Mouse (Mus musculus): Measurements from ENCODE around the gene Eif2ak4.

The Eif2ak4 gene

DNA sequence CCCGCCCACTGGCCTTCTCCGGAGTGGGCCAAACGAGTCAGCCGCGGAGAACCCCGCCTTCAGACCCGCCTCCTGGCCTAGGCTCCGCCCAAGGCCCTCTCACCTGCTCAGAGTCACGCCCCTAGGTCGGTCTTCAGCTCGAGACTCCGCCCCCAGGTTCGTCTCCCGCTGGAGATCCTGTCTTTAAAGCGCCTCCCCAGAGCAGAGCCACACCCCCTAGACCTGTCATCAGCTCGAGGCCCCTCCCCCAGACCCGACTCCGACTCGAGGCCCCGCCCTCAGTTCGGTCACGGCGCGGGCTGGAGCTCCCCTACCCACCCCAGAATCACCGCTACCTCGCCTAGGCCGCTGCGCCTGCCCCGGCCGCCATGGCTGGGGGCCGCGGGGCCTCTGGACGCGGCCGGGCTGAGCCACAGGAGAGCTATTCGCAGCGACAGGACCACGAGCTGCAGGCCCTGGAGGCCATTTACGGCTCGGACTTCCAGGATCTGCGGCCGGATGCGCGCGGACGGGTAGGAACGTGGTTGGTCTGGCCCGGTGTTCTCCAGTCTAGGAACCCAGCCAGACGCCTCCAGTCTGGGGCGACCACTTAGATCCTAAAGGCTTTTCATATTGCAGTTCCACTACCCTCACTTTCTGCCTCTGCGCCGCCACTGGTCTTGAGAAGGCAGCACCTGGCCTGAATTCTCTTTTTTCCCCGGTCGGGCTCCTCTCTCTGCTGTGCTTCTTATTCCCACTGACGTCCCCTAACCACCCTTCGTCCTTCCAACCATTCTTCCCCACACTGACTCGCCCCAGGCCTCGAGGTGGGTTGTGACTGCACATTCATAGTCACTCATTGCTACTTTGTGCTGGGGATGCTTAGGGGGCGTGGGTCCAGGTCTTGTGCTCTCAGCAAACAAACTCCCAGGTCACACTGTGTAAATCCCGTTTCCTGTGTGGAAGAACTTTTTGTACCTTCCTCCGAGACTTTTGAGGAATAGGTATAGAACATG, at the start of gene Eif2ak4:
Eif2ak4 (plus strand) TSS at position 278 of the 995 bp plus-strand sequence.
- peak; percentile 99 for DNase-seq (ENCODE audit: low read depth, low spot score)

- no peak for DNase-seq (ENCODE audit: low read depth, low spot score)
These were observed 47.1 kb upstream of the Eif2ak4 start for GRCm38 (mm10) chr2:118341295-118341694.

- DNase-seq (ENCODE audit: low read depth, low spot score): peak; percentile 29
These were observed 44.5 kb upstream of the Eif2ak4 start for GRCm38 (mm10) chr2:118343897-118344296.

GRCm38 (mm10) chr2:118345535-118345934, 42.9 kb upstream of the Eif2ak4 start:
- DNase-seq (ENCODE audit: low read depth, low spot score): no peak

DNA sequence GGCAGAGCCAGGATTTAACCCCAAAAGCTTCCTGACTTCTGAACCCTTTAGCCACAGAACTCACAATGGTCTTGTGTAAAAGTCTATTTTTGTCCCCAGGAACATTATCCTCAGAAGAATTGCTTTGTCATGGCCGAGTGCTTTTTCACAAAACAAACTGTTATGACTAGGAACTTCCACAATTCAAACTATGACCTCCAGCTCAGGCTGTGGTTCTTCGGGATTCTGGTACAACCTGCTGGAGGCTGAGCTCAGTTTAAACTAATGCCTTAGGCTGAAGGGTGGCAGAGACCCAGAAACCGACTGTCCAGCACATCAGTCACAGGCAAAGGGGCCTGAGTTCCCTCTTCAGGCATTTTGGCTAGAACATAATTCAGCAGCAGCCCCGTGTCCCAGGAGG, 34.9 kb upstream of the Eif2ak4 start:
- no peak for DNase-seq (ENCODE audit: low read depth, low spot score)

GRCm38 (mm10) chr2:118353916-118354403, 34.5 kb upstream of the Eif2ak4 start:
- no peak for DNase-seq (ENCODE audit: low read depth, low spot score)

GRCm38 (mm10) chr2:118355138-118355719, 33.2 kb upstream of the Eif2ak4 start:
- DNase-seq (ENCODE audit: low read depth, low spot score): no peak

DNA sequence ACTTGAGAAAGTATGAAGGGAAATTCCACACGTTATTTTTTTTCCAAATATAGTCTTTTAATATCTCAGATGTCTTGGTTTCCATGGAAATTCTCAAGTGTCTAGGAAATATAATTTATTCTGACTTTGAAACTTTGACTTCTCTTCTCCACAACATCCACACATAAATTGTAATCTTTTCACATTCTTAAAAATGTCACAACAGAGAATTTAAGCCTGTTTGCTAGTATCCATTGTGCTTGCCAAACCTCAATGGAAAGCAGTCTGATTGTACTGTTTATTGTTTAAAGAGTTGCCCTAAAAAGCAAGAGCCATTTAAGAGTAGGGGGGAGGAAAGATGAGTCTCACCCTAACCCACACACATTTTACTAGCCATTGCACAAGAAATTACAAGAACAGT, 16.6 kb upstream of the Eif2ak4 start:
- no peak for DNase-seq (ENCODE audit: low read depth, low spot score)

GRCm38 (mm10) chr2:118372561-118372900, 15.9 kb upstream of the Eif2ak4 start:
- no peak for DNase-seq (ENCODE audit: low read depth, low spot score)

- DNase-seq (ENCODE audit: low read depth, low spot score): peak; percentile 27
These were observed 15.4 kb upstream of the Eif2ak4 start, which contains the start of gene Gpr176 for GRCm38 (mm10) chr2:118372901-118373571. Gene Gpr176 (minus strand): TSS chr2:118373419.

DNA sequence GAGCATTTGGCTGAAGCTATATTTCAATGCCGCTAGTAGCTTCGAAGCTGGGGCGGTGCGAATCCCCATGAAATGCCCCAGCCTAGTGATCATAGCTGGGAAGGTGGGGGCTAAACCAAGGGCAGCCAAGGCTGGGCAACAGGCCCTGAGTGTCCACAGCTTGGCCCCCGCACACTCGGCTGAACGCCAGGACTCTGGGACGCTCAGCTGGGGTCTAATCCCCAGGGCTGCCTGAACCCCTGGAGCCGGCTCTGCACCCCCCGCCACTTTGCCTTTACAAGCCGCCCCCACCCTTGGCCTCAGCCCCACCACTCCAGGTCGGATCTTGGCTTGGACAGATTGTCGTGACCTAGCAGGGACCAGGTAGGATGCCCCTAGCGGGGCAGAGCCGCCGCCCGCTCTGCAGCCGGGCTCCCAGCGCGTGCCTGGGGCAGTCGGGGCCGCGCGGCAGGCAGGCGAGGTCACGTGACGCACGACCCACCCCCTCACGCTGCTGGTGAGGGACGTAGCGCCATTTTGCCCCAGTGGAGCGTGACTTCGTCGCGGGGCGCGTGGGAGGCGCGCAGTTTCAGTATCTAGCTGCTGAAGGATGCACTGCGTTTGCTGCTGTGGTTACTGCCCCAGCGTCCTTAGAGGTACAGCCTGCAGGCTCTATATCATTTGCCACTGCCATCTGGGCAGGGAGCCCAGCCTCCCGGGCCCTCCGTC, 14.7 kb upstream of the Eif2ak4 start:
- peak; percentile 82 for DNase-seq (ENCODE audit: low read depth, low spot score)

DNA sequence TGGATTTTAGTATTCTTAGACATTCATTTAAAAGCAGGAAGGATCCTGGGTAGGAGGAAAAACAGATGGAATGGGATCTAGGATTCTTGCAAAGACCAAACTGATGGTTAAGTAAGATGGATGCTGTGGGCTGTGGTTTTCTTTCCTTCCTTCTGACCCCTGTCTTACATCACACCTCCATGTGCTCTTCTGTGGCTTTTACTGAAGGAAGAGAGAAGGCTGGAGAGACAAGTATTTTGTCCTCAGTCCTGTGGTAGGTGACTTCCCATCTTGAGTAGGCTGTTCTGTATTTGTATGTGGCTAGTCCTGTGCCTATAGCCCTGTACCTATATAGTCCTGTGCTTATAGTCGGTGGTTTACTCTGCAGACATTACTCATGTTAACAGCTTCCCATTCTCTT, 12.9 kb upstream of the Eif2ak4 start:
- DNase-seq (ENCODE audit: low read depth, low spot score): no peak

DNA sequence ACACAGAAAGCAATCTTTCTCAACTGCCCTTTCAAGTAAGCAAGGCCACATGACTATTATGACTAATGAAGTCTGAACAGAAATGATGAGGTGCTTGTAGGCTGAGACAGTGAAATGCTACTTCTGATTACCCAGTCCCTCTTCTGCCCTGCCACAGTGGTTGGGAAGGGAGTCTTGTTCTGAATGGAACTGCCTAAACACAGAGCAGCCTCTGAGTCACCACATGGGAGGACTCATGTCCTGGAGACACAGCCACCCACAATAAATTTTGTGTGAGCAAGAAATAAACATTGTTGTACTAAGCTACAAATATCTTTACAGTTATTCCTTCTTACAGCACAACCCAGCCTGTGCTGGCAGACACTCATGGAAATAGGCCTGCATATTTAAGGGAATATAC, 12.5 kb upstream of the Eif2ak4 start:
- DNase-seq (ENCODE audit: low read depth, low spot score): no peak

DNA sequence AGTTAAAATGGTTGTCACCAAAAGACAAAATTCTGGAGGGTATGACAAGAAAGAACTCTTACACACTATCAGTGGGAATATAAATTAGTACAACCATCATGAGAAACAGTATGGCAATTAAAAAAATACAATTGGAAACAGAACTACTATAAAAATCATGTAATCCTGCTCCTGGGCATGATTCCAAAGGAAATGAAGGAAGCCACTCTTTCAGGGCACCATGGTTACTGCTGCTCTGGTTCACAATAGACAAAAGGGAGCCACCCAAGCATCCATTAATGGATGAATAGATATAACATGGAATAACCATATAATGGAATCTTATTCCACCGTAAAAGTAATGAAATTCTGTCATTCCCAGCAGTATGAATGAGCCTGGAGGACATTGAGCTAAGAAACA, 8.7 kb upstream of the Eif2ak4 start:
- no peak for DNase-seq (ENCODE audit: low read depth, low spot score)

- DNase-seq (ENCODE audit: low read depth, low spot score): peak; percentile 53
These were observed 5.0 kb upstream of the Eif2ak4 start for GRCm38 (mm10) chr2:118383387-118383786.

- no peak for DNase-seq (ENCODE audit: low read depth, low spot score)
These were observed 1.2 kb downstream of the Eif2ak4 start for GRCm38 (mm10) chr2:118389569-118389968.

- no peak for DNase-seq (ENCODE audit: low read depth, low spot score)
These were observed 1.7 kb downstream of the Eif2ak4 start for GRCm38 (mm10) chr2:118390072-118390471.

- no peak for DNase-seq (ENCODE audit: low read depth, low spot score)
These were observed 2.8 kb downstream of the Eif2ak4 start for GRCm38 (mm10) chr2:118391201-118391600.

DNA sequence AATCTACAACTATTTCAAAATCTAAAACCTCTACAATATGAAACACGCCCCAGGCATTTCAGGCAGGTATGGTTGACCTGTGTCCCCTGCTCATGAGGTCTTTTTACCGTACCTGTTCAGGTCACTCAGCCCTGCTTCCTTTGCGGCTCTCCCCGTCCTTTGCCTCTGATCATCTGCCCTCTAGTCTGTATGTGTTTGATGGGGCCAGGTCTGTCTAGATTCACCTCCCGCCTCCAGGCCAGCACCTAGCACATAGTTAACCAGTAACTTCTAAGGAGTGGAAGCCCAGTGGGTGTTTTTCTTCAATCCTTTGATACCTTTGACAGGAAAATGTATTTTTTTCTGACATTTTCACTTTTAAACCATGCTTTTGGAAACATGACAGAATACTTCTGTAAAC, 11.3 kb downstream of the Eif2ak4 start:
- no peak for DNase-seq (ENCODE audit: low read depth, low spot score)

DNA sequence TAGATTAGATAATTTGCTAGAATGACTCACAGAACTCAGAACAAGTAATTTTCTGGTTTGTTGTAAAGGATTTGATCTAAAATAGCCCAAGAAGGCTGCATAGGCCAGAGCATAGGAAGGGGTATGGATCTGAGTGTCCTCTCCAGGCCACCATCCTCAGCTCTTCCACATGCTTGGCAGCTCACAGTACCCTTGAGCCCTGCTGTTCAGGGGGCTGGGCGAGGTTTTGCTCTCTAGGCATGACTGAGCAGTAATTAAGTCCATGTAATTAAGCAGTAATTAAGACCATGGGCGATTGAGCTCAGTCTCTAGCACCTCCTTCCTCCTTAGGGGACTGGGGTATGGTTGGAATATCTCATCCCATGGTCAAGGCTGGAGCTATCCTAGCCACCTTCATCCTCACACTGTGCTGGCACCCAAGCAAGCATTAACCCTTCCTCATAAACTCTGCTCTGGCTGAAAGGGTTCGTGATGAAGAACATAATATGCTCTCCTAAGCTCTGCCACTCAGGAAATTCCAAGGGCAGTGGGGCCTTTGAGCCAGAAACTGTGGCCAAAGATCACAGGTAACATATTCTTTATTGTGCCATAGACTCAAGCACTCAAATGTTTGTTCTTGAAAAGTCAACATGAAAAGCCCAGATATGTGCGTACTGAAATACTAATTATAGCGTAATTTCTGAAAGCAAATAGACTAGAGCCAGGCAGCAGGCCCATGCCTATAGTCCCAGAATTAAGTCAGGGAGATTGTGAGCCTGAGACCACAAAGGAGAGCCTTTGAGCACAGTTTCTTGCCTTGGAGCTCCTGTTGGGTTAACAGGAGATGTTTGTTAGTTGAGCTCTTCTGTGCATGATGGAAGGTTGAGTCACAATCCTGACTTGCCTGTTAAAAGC, 13.7 kb downstream of the Eif2ak4 start:
- no peak for DNase-seq (ENCODE audit: low read depth, low spot score)

DNA sequence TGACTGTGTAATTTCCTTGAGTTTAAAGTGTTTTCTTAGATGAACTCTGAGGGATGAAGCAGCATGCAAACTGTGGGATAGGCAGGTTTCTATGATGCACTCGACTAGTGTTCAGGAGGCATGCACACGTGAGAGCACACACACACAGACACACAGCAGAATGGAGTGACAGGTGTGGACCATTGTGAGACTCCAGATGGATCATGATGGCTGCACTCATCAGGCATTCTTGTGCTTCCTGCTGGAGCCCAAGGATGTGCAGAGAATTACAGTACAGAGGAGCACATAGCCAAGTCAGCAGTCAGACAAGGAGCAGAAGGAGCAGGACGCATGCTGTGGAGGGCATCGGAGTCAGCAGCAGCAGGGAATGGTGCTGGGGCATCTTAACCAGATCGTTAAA, 15.9 kb downstream of the Eif2ak4 start:
- no peak for DNase-seq (ENCODE audit: low read depth, low spot score)
